Mouse (Mus musculus): ENCODE measurements around the gene Rrp36. TPM values are rescaled to one million over a fixed set of nuclear protein-coding genes. Genes with fewer than 3 reads are reported as not detected.
A peak's percentile ranks its signal among the peaks of the same experiment; 100 is the strongest.

Gene Rrp36
- total RNA-seq (2021): 10 to 100 TPM; 12.5 to 15.7 TPM
- long read RNA-seq, experiment 1, transcript Rrp36-201 (7 exons, 1,195 nt): major isoform, 8 of 16 reads
- long read RNA-seq, experiment 1, partial matches to known transcripts: 0 of 16 reads
- long read RNA-seq, experiment 1, other reads (novel, unspliced or antisense): 7 of 16 reads
- long read RNA-seq, experiment 2, transcript Rrp36-201 (7 exons, 1,195 nt): major isoform, 17 of 25 reads
- long read RNA-seq, experiment 2, partial matches to known transcripts: 2 of 25 reads
- long read RNA-seq, experiment 2, other reads (novel, unspliced or antisense): 5 of 25 reads

DNA sequence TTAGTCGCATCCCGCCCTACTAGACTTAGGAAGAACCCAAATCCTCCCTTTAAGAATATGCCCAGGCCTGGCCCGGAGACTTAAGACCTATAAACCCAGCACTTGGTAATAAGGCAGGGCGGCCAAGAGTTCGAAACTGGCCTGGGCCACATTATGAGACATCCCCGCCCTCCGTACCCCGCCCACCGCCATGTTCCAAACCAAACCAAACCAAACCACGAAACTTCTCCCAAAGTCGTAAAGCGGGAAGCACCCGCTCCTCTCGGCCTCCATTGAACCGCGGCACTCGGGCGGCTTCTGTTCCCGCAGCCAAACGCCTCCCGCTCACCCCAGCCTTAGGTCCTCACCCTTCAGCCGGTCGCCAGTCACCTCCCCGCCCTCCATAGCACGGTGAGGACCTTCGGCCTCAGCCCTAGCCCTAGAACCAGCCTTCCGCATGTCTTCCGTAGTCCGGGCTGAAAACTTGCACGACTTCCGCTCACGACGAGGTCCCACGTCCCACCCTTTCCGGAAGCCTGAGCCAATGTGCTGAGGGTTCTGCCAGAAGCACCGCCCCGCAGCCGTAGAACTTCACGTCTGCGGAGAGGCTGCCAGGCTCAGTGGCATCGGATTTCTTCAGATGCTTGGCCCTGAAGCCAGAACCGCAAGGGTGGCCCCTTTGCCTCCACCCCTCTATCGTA lies at the start of gene Rrp36:
Gene Rrp36, minus strand, starts transcription at position 503 of the 680 bp plus-strand sequence.
- DNase-seq (ENCODE audit: low spot score in 2 of 2): peak; percentile 87 to 93

GRCm38 (mm10) chr17:46721077-46721476 lies 46.9 kb upstream of the Rrp36 start:
- DNase-seq (ENCODE audit: low spot score in 2 of 2): no peak

DNA sequence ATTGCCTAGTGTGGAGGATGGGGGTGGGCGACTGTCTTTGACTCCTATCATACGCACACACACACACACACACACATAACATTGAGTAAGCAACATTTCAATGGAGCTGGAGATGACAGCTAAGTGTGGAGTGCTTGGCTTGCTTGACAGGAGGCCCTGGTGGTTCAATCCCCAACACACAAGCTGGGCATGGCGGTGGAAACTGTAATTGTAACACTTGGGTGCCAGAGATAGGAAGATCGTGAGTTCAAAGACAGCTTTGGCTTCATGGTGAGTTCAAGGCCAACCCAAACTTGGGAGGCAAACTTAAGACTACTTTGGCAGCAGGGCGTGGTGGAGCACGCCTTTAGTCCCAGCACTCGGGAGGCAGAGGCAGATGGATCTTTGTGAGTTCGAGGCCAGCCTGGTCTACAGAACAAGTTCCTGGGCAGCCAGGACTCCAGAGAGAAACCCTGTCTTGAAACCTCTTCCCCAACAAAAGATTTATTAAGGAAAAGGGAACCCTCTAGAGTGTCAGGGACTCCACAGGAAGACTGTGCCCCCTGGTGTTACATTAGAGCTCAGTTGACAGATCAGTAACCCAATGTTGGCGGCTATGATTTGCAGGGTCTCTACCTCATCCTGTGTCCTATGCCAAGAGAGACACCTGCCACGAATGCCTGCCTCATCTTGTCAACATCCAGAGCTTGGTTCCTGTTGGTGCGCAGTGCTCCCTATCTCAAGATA lies 40.8 kb upstream of the Rrp36 start:
- no peak for DNase-seq (ENCODE audit: low spot score in 2 of 2)

GRCm38 (mm10) chr17:46713849-46714248 lies 39.7 kb upstream of the Rrp36 start:
- DNase-seq (ENCODE audit: low spot score in 2 of 2): no peak

DNA sequence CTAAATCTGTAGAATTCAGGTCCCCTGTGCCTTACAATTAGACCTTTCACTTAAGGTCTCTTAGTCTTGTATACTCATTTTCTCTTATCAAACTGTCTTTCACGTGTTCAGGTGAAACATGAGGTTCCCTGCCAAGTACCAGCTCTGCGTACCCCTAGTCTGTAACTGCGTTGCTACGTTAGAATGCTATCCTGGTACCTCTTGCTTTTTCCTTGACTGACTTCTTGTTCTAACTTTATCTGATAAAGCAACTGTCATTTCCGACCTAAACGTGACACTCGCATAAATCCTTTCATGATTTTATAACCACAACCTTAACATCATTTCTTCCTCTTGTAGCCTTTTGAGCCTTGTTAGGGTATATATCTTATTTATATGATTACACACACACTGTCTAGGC lies 38.3 kb upstream of the Rrp36 start:
- DNase-seq (ENCODE audit: low spot score in 2 of 2): no peak

- no peak for DNase-seq (ENCODE audit: low spot score in 2 of 2)
Observed at GRCm38 (mm10) chr17:46711612-46712271, 37.6 kb upstream of the Rrp36 start.

DNA sequence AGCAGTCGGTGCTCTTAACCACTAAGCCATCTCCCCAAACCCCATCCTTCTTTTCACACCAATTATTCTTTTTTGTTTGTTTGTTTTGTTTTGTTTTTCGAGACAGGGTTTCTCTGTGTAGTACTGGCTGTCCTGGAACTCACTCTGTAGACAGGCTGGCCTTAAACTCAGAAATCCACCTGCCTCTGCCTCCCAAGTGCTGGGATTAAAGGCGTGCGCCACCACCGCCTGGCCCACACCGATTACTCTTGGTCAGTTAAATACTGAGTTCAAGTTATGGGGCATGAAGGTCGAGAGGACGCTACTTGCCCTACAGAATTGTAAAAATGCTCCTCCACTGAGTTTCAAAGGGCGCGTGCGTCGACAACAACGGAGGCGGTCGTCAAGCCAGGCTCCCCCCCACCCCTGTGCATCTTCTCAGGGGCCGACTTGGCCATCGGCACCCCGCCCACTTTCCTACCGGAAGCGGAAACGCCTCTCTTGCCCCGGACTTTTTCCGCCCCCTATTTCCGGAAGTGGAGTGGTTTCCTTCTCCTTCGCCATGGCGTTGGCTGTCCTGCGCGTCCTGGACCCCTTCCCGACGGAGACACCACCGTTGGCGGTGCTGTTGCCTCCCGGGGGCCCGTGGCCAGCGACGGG lies 36.9 kb upstream of the Rrp36 start, which contains the start of gene Pex6:
Gene Pex6, plus strand, starts transcription at position 505 of the 639 bp plus-strand sequence.
- peak; percentile 88 to 95 for DNase-seq (ENCODE audit: low spot score in 2 of 2)

DNA sequence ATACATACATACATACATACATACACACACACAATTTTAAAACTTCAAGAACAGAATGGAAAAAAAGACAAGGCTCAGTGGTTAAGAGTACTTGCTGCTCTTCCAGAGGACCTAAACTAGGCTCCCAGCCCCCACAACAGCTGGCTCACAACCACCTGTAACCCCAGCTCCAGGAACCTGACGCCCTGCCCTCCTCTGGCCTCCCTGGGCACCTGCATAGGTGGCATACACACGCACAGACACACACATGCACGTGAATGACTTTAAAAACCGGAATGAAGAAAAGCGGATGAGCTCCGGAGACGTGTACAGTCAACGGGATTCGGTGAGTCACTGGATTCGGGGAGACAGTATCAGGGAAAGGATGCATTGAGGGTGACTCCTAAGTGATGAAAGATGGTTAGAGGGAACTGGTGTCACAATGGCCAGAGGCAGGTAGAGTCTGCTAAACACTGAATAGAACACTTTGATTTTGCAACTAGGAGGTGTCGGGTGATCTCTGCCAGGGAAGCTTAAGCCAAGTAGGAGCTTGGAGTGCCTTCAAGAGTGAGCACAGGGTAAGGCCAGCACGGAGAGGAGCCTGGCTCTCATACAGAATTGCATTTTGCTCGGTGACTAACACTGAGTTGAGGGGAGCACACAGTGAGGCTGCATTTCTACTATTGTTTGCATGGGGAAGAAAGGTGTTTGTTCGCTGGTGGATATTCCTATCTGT lies 32.4 kb upstream of the Rrp36 start:
- DNase-seq (ENCODE audit: low spot score in 2 of 2): no peak

- DNase-seq (ENCODE audit: low spot score in 2 of 2): peak; percentile 92 to 99
Observed at GRCm38 (mm10) chr17:46704887-46705835, 31.0 kb upstream of the Rrp36 start, which contains the start of gene Ppp2r5d. TSS of gene Ppp2r5d (minus strand) at chr17:46705111.

DNA sequence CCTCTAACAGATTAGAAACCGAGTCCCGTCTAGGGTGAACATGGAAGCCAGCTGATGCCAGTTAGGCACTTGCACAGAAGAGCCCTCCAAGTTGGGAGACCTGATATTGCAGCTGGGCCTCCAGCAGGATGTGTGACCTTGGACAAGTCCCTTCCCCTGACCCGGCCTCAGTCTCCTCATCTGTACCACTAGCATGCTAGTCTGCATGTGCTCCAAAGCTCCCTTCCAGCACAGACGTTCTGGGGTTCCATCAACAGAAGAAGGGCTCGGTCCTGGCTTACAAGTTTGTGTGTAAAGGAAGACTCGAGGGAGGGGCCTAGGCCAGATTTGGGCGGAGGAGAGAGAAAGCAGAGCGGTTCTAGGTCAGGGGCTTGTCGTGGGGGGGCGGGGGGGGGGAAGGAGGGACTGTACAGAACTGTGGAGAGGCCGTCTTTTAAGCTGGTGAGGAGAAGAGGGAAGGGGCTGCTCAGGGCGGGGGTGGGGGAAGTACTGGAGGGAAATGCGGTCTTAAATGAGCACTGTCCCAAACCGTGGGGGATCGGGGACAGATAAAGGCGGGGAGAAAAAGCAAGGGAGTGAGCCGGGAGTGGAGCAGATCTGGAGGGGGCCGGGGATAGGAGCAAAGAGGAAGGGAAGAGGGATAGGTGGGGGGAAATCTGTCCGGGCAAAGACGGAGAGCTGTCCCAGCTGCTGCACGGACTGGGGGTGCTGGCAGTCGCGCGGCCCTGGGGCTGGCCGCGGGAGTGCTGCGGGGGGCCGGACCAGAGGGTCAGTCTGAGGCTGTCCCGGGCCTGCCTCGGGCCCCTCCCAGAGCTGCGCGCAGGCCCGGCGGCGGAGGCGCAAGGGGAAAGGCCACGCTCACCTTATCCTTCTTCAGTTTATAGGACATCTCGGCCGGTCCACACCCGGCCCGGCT lies 30.1 kb upstream of the Rrp36 start:
- DNase-seq (ENCODE audit: low spot score in 2 of 2): no peak

- DNase-seq (ENCODE audit: low spot score in 2 of 2): no peak
Observed at GRCm38 (mm10) chr17:46702506-46702905, 28.4 kb upstream of the Rrp36 start.

DNA sequence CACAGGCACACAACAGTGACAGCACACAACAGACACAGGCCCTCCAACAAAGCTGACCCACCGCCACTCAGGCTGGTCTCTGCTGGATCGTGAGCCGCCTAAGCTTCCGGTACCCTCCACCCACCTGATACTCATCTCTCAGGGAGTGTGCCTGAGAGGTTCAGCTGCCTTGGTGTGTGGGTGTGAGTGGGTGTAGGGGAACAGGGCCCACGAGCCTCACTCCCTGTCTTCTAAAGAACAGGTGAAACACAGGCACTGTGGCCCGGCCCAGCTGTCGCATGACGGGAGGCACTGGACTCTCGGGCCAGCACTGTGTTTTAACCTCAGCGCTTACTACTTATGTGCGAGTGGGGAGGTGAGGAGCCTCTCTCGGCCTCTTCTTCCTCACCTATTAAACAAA lies 27.9 kb upstream of the Rrp36 start:
- no peak for DNase-seq (ENCODE audit: low spot score in 2 of 2)

DNA sequence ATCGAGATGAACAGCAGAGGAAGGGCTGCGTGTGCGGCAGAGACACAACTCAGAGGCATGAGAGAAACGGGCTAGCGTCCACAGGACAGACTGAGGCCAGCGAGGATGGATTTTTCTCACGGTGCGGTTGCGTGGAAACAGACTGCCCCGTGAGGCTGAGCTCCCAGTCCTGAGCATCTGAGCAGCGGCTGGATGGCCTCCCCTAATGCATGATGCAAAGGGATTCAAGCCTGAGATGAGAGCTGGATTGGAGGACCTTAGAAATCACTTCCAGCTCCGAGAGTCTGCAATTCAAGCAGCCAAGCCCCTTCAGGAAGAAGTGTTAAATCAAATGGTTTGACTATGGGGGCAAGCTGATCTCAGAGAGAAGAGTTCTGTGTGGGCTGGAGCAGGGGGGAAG lies 27.3 kb upstream of the Rrp36 start:
- no peak for DNase-seq (ENCODE audit: low spot score in 2 of 2)

DNA sequence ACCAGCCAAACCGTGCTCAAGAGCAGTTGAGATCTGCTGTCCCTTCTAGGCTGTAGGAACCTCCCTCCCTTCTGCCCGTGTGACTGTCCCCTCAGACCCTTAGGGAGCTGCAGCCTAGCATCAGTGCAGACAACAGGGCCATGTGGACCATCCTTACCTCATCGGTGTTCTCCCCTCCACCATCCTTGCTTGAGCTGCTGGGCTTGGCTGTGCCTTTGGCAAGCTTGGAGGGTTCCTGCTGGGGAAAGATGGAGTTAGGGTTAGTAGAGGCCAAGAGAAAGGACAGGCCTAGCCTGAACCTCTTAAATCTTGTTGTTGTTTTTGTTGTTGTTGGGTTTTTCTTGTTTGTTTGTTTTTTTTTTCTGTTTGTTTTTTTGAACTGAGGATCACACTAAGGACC lies 25.8 kb upstream of the Rrp36 start:
- DNase-seq (ENCODE audit: low spot score in 2 of 2): no peak

DNA sequence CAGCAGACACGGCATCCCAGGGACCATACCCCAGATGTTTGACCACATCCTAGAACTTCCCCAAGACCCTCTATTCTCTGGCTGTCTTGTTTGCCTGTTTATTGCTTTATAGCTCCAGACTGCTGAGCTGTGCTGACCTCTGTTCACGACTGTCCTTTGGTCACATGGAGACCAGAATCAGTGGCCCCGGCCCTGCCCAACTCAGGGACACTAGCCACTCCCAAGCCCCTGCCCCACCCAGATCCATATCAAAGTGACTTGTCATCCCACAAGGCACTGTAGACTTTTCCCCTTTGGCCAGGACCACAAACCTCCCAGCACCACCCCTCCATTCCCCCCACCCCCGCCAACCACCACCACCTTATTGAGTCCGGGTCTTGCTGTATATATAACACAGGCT lies 25.1 kb upstream of the Rrp36 start:
- DNase-seq (ENCODE audit: low spot score in 2 of 2): no peak

- no peak for DNase-seq (ENCODE audit: low spot score in 2 of 2)
Observed at GRCm38 (mm10) chr17:46698515-46698914, 24.4 kb upstream of the Rrp36 start.

- no peak for DNase-seq (ENCODE audit: low spot score in 2 of 2)
Observed at GRCm38 (mm10) chr17:46694517-46695063, 20.4 kb upstream of the Rrp36 start.

- DNase-seq (ENCODE audit: low spot score in 2 of 2): no peak
Observed at GRCm38 (mm10) chr17:46691390-46691789, 17.2 kb upstream of the Rrp36 start.
